Mouse (Mus musculus) adrenal gland, adult 8-10 months (tissue): ENCODE data around the gene Nos3. TPM values are rescaled to one million over a fixed set of nuclear protein-coding genes. Genes with fewer than 3 reads are reported as not detected.
A peak's percentile ranks its signal among the peaks of the same experiment; 100 is the strongest.

ENCODE experiments used
- DNase-seq: peaks from one replicate; pipeline ENCODE4 v3.0.0; 2022
- total RNA-seq, 4 experiments: library from RNA; stranded (reverse); gene quantifications; 2 replicates each; pipeline ENCODE4 v1.2.4; 2022

Gene Nos3
- total RNA-seq: 10 to 100 TPM in 1 of 4 experiments, 1 to 10 TPM in 3; 6.5 to 11.2 (median 9.1) TPM

GRCm38 (mm10) chr5:24364508-24364907 lies at the start of gene Nos3:
Gene Nos3 (plus strand): TSS chr5:24364810.
- no peak for DNase-seq

- no peak for DNase-seq
Measured at GRCm38 (mm10) chr5:24319776-24320466, 44.7 kb upstream of the Nos3 start.

GRCm38 (mm10) chr5:24320467-24320813 lies 44.2 kb upstream of the Nos3 start:
- peak; percentile 76 for DNase-seq

GRCm38 (mm10) chr5:24320894-24321293 lies 43.7 kb upstream of the Nos3 start:
- no peak for DNase-seq

GRCm38 (mm10) chr5:24321711-24322682 lies 42.6 kb upstream of the Nos3 start:
- no peak for DNase-seq

- no peak for DNase-seq
Measured at GRCm38 (mm10) chr5:24325251-24325650, 39.4 kb upstream of the Nos3 start.

- DNase-seq: no peak
Measured at GRCm38 (mm10) chr5:24326166-24326841, 38.3 kb upstream of the Nos3 start.

GRCm38 (mm10) chr5:24326842-24327417 lies 37.7 kb upstream of the Nos3 start:
- no peak for DNase-seq

- DNase-seq: no peak
Measured at GRCm38 (mm10) chr5:24328813-24329211, 35.8 kb upstream of the Nos3 start.

- DNase-seq: peak; percentile 66
Measured at GRCm38 (mm10) chr5:24329212-24329964, 35.2 kb upstream of the Nos3 start.

GRCm38 (mm10) chr5:24329965-24330298 lies 34.7 kb upstream of the Nos3 start:
- DNase-seq: no peak

- DNase-seq: no peak
Measured at GRCm38 (mm10) chr5:24332401-24332800, 32.2 kb upstream of the Nos3 start.

GRCm38 (mm10) chr5:24334749-24335148 lies 29.9 kb upstream of the Nos3 start:
- no peak for DNase-seq

- no peak for DNase-seq
Measured at GRCm38 (mm10) chr5:24335888-24336511, 28.6 kb upstream of the Nos3 start.

- no peak for DNase-seq
Measured at GRCm38 (mm10) chr5:24337366-24337765, 27.2 kb upstream of the Nos3 start.

GRCm38 (mm10) chr5:24337821-24338220 lies 26.8 kb upstream of the Nos3 start:
- DNase-seq: no peak

- DNase-seq: no peak
Measured at GRCm38 (mm10) chr5:24342205-24342963, 22.2 kb upstream of the Nos3 start.

- no peak for DNase-seq
Measured at GRCm38 (mm10) chr5:24342966-24343365, 21.6 kb upstream of the Nos3 start.

- no peak for DNase-seq
Measured at GRCm38 (mm10) chr5:24343379-24343778, 21.2 kb upstream of the Nos3 start.

- DNase-seq: no peak
Measured at GRCm38 (mm10) chr5:24343977-24344436, 20.6 kb upstream of the Nos3 start.
